Mouse (Mus musculus) liver, adult 2 months (tissue): ENCODE measurements around the gene Ap1g2.

Experiments
- CTCF ChIP-seq: fragments of 200-500 bp; IDR thresholded peaks from 2 replicates; pipeline ENCODE4 v1.5.1; 2011; ENCODE audit warnings: low read depth, low read length, control low read depth
- POLR2A ChIP-seq: fragments of 200-500 bp; IDR thresholded peaks from 2 replicates; pipeline ENCODE4 v1.6.1; 2011; ENCODE audit warnings: low read length, control low read depth; ENCODE audit not compliant: insufficient read depth; ENCODE audit errors: extremely low read depth

- TF ChIP-seq POLR2A, result no peak
- no peak for TF ChIP-seq CTCF
Measured at GRCm38 (mm10) chr14:55061845-55062244, 44.5 kb downstream of the Ap1g2 start.
